ENCODE assay signal across 18 mouse cellular contexts in the genomic region with DNA sequence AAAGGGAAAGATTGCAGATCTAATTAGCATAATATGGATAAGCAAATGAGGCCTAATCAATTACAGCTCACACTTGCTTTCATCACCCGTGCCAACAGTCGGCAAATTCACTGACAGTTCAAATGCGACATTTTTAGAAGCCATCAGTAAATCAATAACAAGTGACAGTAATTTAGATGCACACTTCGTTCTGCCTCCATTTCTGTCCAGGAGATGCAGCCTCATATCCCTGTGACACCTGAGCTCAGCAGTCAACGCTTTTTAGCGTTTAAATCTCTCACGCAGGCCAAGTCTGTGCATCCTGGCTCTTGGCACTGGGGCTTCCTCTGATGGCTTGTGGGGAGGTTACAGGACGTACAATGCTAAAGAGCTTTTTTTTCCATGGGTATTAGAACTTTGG.
"Had no signal": no experiment of that assay in that cellular context is flagged by ENCODE, and none has a peak within 500 bp of the region (broad histone marks: within the 10 kb centered on the region; RNA-seq: fewer than 3 reads in every experiment).

No protein-coding gene starts in this region.

- H3K4me2 ChIP-seq: limb, embryonic 13.5 days; liver, embryonic 12.5 days; liver, embryonic 15.5 days; lung, embryonic 15.5 days; midbrain, embryonic 13.5 days had no signal

- H3K27me3 ChIP-seq: limb, embryonic 13.5 days; liver, embryonic 12.5 days; liver, embryonic 15.5 days; lung, embryonic 15.5 days; megakaryocyte, embryonic 14.5 days; midbrain, embryonic 13.5 days had no signal

- H3K36me3 ChIP-seq: limb, embryonic 10.5 days; limb, embryonic 13.5 days; liver, embryonic 12.5 days; liver, embryonic 15.5 days; lung, embryonic 15.5 days; midbrain, embryonic 10.5 days; midbrain, embryonic 13.5 days had no signal

- ATAC-seq: liver, embryonic 12.5 days; midbrain, embryonic 13.5 days; midbrain, embryonic 16.5 days had no signal

- H3K27ac ChIP-seq: layer of hippocampus, adult 2 months; limb, embryonic 10.5 days; limb, embryonic 13.5 days; liver, embryonic 12.5 days; liver, embryonic 15.5 days; lung, embryonic 15.5 days; midbrain, embryonic 10.5 days; midbrain, embryonic 13.5 days had no signal

- H3K4me1 ChIP-seq: limb, embryonic 10.5 days; limb, embryonic 13.5 days; liver, embryonic 12.5 days; liver, embryonic 15.5 days; lung, embryonic 15.5 days; megakaryocyte, embryonic 14.5 days; midbrain, embryonic 10.5 days had no signal

- H3K9me3 ChIP-seq: limb, embryonic 10.5 days; limb, embryonic 13.5 days; liver, embryonic 12.5 days; liver, embryonic 15.5 days; lung, embryonic 15.5 days; midbrain, embryonic 10.5 days; midbrain, embryonic 13.5 days had no signal

- DNase-seq: kidney, postnatal 25 days; layer of hippocampus, adult 9-11 months; liver; lung, adult 18-20 months; lung, postnatal 10 days; lung, postnatal 36 days; thymus, adult 18-20 months; thymus, postnatal 36 days had no signal

- H3K9ac ChIP-seq: limb, embryonic 13.5 days; liver, embryonic 12.5 days; liver, embryonic 15.5 days; lung, embryonic 15.5 days; midbrain, embryonic 13.5 days had no signal

- H3K4me3 ChIP-seq: layer of hippocampus, adult 2 months; limb, embryonic 10.5 days; limb, embryonic 13.5 days; liver, embryonic 12.5 days; liver, embryonic 15.5 days; lung, embryonic 15.5 days; megakaryocyte, embryonic 14.5 days; midbrain, embryonic 10.5 days; midbrain, embryonic 13.5 days had no signal
